Mouse (Mus musculus): ENCODE measurements at regions not wholly inside any gene's neighbourhood (a gene's known extent, or its start where the extent isn't known, plus 50 kb on each side); places are given as distances from the start of the nearest gene placed in this dataset.
"Not testable (repeated sequence)": the region's sequence is repeated elsewhere in the genome, so short reads cannot be mapped to it uniquely, and the experiment has no call there.

DNA sequence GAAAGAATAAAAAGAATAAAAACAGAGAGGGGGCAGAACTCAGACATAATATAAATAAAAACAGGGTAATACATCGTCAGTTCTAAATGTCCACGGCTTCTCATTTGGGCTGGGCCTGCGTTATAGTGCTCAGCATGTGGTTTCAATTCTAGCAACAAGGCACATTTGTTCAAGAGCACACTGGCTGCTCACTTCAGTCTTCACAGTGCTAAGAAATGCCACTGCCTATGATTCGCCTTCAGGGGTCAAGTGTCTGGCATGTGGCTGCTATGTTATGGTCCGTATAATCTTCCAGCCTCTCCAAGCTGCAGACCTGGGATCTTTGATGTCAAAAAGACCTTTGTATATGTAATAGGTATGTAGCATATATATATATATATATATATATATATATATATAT is 210.8 kb upstream of the Intu start:
- no peak for DNase-seq (ENCODE audit: extremely low read depth, low read depth, low spot score)

DNA sequence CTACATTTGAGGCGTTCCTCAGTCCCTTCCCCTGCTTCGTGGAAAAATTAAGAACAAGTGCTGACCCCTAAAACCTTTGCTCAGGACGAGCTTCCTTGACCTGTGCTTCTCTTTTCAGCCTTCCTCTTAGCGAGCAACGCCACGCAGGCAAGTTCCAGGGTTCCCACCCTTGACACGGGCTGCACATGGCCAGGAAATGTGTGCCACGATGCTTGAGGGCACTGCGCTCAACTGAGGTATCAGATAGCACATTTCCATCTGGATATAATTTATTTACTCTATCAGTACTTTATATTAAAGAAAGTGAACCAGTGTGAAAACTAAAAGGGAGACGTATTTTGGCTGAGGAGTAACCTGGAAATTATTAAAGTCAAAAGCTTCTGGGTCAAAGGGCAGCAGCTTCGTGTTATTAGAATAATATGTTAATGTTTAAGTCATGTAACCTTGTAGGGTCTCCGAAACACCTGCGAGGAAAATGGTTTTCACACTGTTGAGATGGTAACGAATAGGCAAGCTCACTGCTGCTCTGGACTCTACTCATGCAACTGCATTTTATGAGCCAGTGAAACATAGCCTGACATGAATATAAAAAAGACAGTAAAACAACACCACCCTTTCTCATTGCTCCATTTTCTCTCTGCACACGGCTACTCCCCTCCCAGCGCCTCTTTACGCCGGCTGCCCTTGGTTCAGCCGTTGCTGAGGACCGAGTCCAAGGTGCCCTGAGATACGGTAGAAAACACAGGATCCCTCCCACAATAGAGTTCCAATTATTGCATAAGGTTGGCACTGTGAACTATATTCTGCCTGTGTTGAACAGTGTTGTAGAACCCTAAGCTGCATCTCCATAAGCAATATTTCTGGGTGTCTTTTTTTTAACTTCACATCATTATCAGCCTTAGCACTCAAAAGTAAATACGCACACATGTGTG is 204.9 kb upstream of the Intu start:
- DNase-seq (ENCODE audit: extremely low read depth, low read depth, low spot score): no peak

DNA sequence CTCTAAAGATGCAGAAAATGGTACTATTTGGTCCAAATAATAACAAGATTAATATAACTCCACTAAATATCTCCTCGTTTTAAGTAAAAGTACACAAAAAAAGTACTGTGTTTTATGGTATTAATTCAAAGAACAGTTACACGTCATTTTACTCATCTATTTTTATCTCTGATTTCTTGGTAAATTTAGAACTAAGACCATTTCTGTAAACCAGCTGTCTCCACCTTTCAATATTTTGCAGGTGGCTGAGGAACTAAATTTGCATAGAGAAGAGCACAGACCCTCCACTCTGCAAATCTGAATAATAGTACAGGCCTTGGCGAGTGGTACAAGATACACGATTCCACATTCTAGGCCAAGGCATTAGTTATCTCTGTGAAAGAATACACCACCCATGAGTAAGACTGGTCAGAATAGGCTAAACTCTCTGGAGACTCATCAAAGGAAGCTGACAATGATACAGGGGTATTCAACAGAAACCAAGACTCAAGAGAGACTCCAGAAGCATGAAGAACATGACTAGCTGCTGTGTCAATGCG is 191.5 kb upstream of the Intu start:
- DNase-seq (ENCODE audit: extremely low read depth, low read depth, low spot score): no peak

DNA sequence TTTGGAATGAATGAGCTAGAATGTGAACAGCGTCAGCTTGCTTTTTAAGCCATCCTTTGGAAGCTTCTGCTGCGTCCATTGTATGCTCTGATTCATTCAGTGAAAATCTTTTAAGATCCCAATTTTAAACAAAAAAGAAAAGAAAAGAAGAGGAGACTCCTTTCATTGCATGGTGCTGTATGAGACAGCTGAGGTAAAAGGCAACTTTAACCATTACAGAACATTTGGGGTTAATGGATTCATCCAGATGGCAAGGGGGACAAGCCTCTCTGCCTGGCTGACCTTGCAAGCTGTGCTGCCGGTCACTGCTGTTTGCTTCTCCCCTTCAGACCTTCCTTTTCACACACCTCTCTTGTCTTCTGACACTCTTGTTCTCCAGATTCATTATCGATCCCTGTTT is 176.0 kb upstream of the Intu start:
- no peak for DNase-seq (ENCODE audit: extremely low read depth, low read depth, low spot score)

DNA sequence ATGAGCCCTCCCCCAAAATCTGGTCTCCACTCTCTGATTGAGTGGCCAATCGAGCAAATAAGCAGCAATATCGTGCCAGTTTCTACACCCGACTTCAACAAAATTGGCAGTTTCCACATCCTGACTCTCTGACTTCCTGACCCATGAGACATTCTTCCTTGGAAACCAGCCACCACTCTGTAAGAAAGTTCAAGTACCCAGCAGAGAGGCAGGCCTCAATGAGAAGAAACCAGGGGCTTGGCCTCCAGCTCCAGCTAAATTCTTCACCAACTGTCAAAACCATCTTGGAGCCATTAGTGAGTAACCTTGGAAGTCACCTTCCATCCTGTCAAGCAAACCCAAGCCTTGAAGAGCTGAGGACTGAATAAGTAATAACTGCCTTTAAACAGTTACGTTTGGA is 162.7 kb upstream of the Intu start:
- no peak for DNase-seq (ENCODE audit: extremely low read depth, low read depth, low spot score)

DNA sequence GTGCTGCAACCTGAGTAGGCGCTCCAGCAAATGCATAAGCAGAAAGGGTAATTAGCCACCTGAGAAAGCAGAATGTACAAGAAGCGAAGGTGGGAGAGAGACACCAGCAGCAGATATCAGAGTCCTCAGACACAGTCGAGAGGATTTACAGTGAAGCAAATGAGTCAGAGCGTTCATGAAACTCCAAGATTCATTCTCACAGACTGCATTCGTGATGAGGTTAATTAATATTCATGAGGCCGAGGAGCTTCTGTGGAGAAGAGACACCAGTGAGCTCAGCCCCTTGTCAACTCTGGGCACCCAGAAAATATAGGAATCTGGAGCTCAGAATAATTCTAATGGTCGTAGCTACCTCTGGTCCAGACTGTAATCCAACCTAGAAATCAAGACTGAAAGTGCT is 159.7 kb upstream of the Intu start:
- DNase-seq (ENCODE audit: extremely low read depth, low read depth, low spot score): no peak

DNA sequence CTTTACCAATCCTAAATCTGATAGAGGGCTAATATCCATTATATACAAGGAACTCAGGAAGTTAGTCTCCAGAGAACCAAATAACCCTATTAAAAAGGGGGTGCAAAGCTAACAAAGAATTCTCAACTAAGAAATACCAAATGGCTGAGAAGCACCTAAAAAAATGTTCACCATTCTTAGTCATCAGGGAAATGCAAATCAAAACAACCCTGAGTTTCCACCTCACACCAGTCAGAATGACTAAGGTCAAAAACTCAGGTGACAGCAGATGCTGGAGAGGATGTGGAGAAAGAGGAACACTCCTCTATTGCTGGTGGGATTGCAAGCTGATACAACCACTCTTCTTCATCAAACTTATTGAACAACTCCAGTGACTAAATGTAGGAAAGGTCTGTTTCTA is 154.9 kb upstream of the Intu start:
- not testable (repeated sequence) for DNase-seq (ENCODE audit: extremely low read depth, low read depth, low spot score)

DNA sequence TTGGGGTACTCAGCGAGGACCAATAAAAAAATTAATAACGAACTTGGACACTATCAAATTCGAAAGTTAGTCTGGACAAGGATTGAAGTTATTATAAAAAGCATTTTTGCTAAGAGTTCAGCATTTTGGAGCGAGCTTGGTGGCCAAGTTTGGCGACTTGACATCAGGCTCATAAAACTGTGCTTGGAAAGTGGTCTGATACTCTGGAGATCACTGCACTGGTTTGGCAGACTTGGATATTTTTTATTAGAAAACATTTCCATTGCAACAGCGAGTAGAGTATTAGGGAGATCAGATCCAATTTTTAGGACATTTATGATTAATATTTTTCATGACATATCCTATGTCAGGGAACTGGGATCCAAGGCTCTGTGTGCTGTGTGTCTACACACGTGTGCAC is 153.7 kb upstream of the Intu start:
- DNase-seq (ENCODE audit: extremely low read depth, low read depth, low spot score): no peak

DNA sequence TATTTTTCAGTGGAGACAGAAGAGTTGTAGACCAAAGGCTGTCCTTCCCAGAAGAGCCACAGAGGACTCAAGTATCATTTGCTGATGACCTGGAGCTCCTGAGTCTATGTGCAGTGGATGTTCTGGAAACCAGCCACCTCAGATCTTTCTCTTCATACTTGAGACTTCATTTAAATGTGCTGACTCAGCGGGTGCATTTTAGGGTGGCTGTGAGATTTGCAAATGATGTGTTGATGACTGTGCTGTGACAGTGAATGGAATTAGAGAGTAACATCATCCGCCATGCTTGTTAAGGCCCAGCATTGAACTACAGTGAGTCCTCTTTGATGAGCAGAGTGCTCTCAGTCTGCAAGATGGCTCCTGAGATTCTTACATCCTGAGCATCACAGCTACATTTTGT is 152.0 kb upstream of the Intu start:
- no peak for DNase-seq (ENCODE audit: extremely low read depth, low read depth, low spot score)

DNA sequence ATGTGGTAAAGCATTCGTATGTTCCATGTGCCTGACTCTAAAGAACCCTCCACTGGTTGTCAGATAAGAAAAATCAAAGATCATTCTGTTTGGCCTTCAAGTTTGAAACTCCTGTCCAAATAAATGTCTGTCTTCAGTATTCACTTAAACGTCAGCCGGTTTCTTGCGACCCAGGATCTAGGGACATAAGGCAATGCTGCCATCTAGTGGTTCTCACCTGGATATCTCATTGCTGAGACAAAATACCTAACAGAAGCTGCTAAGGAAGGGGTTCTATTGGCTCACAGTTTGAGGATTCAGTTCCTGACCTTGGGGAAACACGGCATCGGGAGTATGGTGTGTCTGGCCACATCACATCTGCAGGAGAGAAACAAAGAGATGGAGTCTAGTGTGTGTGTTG is 139.5 kb upstream of the Intu start:
- DNase-seq (ENCODE audit: extremely low read depth, low read depth, low spot score): no peak

DNA sequence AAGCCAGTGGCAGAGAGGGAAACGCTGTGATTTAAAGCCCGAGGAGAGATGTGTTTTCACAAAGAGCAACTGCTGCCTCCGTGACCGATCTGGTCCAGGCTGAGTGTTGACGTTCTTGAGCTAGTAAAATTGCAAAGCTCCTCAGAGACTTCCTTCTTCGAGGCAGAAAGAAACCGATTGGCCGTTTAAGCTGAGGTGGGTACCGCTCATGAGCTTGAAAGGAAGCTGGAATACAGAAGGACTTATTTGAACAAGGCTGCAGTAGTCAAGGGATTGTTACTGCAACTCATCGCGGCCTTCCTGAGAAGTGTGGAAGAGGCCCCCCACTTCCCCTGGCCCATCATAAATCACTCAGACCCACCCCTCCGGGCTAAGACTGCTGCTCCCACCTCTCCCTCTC is 132.9 kb upstream of the Intu start:
- no peak for DNase-seq (ENCODE audit: extremely low read depth, low read depth, low spot score)

DNA sequence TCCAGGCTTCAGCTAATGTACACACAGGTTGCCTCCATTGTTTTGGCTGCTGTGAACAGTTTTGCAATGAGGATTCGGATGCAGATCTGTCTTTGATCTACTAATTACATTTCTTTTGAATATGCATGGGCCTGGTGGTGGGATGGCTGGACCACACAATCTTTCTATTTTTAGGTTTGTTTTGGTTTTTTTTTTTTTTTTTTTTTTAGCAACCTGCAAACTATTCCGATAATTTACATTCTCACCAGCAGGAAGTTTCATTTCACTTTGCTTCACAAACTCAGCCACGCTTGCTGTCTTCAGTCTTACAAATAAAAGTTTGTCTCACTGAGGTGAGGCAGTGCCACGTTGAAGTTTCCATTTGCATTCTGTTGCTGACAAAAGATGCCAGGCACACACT is 127.7 kb upstream of the Intu start:
- no peak for DNase-seq (ENCODE audit: extremely low read depth, low read depth, low spot score)

DNA sequence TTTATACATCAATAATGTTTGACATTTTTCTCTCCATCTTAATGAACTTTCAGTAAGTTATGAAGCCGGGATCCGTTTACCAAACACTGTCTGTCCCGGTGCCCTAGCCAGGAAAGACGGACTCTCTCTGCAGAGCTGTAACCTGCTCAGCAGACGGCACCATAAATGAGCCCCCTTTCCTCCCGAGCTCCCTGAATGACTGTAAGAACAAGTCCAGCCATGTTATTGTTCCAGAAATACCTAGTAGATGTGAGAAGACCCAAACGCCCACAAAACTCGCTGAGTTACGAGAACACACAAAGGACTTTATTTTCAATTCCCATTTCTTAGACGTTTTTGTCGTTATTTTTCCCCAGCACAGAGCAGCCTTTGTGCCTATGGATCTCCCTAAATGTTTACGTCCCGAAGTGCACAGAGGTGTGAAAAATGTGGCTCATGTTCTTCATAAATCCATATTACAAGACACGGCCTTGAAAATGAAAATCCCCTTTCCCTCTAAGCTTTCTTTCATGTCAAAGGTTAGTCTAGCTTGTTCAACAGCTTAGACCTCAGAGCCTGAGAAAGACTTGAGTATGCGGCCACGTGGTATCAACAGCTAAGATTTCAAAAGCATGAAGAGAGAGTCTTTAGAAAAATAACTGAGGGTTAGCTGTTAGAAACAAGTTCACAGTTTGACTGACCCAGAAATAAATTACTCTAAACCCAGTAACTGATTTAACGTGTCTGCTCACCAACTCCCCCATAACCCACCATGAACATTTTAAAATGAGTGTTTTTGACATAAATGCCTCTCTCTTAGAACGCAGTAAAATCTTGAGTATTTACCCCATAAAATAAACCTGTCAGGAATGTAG is 125.8 kb upstream of the Intu start:
- DNase-seq (ENCODE audit: extremely low read depth, low read depth, low spot score): no peak

DNA sequence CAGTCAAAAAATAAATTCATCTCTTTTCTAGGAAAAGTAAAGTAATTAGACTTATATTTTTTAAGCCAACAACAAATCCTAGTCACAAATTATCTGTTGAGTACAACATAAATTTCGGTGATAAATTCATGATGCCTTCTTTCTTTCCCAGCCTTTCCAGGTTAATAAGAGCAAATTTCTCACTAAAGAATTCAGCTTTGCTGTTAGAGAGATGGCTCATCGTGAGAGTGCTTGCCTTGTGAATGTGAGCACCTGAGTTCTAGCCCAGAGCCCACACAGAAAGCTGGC is 125.2 kb upstream of the Intu start:
- DNase-seq (ENCODE audit: extremely low read depth, low read depth, low spot score): no peak

DNA sequence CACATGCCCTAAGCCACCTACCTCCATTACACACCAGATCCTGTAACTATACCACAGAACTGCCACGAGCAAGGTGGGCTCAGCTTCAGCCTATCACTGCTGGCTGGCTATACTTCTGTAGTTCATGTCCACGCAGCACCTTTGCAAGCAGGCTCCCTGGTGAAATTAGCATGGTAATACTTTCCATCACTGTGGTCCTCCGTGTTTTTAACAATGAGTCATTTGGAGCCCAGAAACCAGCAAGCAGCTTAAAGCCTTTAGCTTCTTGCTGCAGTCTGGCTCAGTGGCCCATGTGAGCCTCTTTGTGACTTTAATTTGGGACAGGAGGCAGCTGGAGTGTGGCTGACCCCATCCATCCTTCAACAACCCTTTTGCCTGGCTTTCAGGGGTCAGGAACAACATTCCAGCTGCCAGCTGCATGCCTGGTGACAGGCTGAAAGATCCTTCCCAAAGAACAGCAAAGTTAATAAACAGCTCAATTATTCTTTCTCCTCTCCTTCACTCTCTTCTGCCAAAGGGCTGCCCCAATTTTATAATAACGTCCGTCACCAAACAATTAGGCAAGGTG is 122.1 kb upstream of the Intu start:
- no peak for DNase-seq (ENCODE audit: extremely low read depth, low read depth, low spot score)

DNA sequence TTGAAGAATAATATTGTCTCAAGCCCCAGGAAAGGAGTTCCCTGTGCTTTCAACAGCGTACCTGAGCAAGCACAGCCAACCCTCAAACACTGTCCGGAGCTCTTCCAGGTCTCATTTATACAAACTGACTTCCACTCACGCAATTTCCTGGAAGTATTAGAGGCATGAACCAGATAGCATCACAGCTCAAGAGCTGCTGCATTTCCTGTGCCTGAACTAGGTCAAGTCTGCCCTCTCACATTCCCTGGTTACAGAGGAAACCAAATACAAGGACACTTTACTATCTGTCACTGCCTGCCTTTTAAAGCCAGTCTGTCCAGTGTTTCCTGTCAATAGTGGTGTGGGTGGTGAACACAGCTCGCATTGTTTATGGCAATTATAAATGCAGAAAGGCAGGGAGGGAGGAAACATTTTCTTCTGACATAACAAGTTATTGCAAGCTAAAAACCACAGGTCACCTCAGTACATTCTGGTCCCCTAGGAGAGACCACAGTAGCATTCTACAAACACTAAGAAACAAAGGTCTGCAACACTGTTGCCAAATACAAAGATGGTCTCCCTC is 120.3 kb upstream of the Intu start:
- no peak for DNase-seq (ENCODE audit: extremely low read depth, low read depth, low spot score)

DNA sequence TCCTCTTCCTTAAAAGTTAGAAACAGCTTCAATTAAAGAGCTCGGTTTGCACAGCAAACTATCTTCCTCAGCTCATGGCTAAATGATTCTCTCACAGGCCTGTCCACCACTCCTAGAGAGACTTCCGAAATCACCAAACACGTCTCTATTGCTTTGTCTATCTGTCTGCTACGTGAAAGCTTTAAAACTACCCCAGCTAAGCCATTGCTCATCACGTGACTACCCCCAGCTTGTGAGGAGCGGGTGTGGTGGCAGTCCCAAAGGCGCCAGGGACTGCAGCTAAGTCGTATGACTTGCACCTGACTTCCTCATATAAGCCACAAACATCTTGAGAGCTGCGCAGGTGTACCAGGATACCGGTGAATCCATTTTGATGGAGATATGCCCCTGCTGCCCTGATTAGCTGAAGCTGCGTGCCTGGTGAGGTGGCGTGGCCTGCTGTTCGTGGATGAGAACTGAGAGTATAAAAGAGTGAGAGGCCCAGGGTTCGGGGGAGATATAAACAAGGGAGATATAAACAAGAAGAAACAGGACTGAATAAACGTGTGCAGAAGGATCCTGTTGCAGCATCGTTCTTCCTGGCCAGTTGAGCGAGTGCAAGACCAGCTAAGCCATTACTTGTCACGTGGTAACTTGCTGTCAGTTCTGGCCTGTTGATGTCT is 105.8 kb upstream of the Intu start:
- DNase-seq (ENCODE audit: extremely low read depth, low read depth, low spot score): not testable (repeated sequence)

DNA sequence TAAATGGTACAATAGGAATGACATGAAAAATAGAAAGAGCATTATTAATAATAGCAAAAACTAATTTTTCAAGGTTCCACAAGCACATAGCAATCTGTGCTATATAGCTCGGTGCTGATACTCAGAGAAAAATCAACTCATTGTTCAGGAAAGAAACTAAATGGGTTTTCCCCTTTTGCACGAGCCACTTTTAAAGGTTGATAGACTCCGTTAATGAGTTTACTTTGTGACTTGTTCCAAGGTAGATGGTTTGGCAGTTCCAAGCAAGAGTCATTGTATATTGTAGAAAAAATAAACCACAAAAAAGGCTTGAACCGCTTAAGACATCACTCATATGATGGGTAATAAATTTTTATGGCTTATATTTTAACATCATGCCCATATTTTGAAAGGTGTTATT is 105.0 kb upstream of the Intu start:
- DNase-seq (ENCODE audit: extremely low read depth, low read depth, low spot score): no peak

DNA sequence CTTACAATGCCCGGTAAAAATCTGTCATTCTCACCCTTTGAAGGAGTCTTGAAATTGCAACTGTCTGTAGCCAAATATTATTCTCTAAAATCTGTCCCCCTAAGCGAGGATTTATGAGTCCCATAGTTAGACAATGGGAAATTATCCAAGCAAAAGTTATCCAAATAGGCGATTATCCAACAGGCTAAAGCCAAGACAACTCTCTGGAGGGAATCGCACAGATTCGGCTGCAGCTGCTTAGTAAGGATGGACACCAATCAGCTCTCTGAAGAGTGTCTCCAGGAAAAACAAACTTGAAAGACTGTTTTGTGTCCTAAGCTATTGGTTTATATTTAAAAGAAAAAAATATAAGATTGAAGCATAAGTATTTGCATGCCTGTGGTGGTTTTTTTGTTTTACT is 103.1 kb upstream of the Intu start:
- DNase-seq (ENCODE audit: extremely low read depth, low read depth, low spot score): no peak

DNA sequence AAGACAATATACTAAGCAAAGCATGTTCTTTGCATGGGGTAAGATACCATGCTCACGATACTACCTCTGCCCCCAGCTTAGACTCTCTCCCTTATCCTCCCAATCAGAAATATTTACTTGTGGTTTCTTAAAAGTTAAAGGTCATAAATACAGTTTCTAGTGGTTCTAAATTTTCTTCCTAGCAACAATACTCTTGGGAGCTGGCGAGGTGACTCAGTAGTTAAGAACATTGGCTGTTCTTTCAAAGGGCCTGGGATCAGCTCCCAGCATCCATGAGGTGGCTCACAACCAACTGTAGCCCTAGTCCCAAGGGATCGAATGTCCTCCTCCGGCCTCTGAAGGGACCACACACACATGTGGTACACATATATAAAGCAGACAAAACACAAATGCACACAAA is 92.8 kb upstream of the Intu start:
- no peak for DNase-seq (ENCODE audit: extremely low read depth, low read depth, low spot score)
